Mouse (Mus musculus): ENCODE results near the gene Dnlz.

The Dnlz gene

DNA sequence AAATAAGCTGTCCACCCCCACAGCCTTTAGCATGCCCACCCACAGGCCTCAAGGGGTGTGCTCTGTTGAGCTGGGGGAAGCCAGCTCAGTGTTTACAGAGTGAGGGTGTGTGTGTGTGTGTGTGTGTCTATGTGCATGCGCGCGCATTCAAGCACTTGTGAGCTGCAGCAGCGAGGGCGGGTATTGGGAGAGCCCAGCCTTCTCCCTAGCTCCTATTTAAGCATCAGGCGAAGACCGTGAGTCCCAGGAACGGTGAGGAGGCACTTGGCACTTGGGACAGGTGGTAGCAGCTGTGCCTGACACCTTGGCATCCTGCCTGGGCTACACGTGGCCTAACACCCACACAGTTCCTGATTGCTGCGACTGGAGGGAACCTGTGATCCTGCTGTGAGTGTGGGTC lies 9.9 kb downstream of the Dnlz start:
- POLR2A ChIA-PET: interaction anchor here (0.6 to 11.2 kb wide), 56 partner anchors 10 to 590 kb away, joined by 3 to 151 read pairs (median 5); partner anchors contain the start of genes Dnlz (in 4 of the 4), Inpp5e (in 3 of the 4), Sec16a (in 3 of the 4) and Agpat2 (in 2 of the 4)
- CTCF ChIA-PET: interaction anchor here (0.5 to 4.8 kb wide), 23 partner anchors 10 to 410 kb away, joined by 3 to 41 read pairs (median 4); partner anchors contain the start of genes Dnlz (in 3 of the 4) and Inpp5e (in 2 of the 4)

DNA sequence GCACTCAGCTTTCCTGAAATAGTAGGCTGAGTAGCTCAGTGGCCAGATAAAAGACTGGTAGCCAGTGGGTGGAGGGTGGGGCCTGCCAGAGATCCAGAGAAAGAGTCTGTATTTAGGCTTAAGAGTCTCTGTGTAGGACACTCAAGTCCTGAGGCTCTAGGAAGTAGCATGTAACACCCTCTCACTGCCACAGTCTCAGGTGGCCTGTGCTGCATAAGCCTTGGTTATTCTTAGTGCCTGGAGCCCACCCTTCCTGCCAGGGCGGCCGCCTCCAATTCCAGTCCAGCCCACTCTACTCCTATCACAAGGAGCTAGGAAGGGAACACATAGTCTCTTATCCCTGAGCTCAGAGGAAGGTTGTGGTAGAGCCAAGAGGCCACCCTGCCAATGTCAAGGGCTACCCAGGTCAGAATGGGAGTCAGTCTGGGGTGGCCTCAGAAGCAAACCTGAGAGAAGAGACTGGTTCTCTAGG lies 10.4 kb downstream of the Dnlz start:
- ChIA-PET POLR2A (interaction anchor here in 3 of 4 experiments (0.8 to 11.2 kb wide), 38 partner anchors 10 to 358 kb away, joined by 3 to 151 read pairs (median 6); partner anchors contain the start of genes Dnlz (in 3 of the 3), Inpp5e (in 2 of the 3), Sec16a (in 2 of the 3) and Snapc4 (in 2 of the 3)), CTCF (interaction anchor here (0.5 to 4.8 kb wide), 20 partner anchors 9 to 410 kb away, joined by 3 to 41 read pairs (median 5); partner anchors contain the start of genes Dnlz (in 3 of the 4) and Inpp5e (in 1 of the 4))

DNA sequence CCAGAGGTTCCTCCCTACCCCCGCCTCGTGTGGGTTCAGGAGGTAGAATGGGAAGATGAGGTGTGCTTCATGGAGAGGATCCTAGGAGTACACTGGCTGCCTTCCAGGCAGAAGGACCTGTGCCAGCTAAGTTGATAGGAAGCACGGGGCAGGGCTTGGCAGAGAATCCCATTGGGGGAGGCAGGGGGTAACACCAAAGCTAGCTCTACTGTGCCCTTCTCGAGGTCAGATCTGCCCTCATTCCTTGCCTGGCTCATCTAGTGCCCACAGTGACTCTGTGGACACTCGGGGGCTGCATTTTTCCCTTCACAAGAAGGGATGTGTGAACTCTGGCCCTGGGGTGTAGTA lies 12.7 kb downstream of the Dnlz start:
- CTCF ChIA-PET: interaction anchor here in 2 of 4 experiments (0.6 to 1.9 kb wide), 2 partner anchors 14 kb away, joined by 3 to 7 read pairs; no protein-coding TSS in a partner anchor

DNA sequence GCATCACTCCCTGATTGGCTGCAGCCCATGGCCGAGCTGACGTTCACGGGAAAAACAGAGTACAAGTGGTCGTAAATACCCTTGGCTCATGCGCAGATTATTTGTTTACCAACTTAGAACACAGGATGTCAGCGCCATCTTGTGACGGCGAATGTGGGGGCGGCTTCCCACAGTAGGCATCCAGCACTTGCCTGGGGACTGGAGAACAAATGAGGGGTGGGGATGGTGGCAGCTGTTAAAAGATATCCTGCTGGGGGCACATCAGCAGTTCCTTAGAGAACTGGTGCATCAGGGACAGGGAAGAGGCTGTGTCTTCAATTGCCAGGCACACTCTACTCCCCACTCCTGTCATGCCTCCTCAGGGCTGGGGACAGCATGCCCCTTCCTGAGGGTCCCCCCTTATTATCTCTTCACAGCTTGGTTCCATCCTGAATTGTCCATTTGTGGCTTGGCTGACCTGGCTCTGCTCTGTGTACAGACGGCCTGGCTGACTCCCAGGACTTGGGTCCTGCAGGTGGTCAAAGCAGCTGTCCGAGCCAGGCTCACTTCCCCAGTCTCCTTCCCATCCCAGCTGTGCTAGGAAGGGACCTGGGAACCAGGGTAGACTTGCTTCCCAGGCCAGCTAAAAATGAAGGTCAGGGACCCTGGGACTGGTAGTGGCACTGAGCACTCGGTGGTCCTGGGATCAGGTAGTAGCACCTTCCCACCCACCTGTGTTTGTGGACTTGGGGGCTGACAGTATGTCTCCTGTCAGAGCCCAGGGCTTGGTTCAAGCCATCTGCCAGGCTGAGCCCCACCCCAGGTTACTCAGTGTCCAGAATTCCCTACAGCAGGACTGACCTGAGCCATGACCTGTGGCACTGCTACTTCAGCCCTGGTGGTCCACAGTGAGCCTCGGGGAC lies 13.4 kb downstream of the Dnlz start:
- CTCF ChIA-PET: interaction anchor here in 1 of 4 experiments (1.9 kb wide), 1 partner anchor 13 kb away, joined by 7 read pairs; no protein-coding TSS in a partner anchor
- POLR2A ChIA-PET: interaction anchor here in 2 of 4 experiments (0.5 to 11.2 kb wide), 6 partner anchors 9 to 165 kb away, joined by 3 to 151 read pairs (median 46); partner anchors contain the start of gene Dnlz (in 2 of the 2)

More for the DNA sequence above, 12.7 kb downstream of the Dnlz start:
- POLR2A ChIA-PET: interaction anchor here in 2 of 4 experiments (0.5 to 11.2 kb wide), 5 partner anchors 9 to 15 kb away, joined by 3 to 151 read pairs (median 89); partner anchors contain the start of gene Dnlz (in 2 of the 2)

DNA sequence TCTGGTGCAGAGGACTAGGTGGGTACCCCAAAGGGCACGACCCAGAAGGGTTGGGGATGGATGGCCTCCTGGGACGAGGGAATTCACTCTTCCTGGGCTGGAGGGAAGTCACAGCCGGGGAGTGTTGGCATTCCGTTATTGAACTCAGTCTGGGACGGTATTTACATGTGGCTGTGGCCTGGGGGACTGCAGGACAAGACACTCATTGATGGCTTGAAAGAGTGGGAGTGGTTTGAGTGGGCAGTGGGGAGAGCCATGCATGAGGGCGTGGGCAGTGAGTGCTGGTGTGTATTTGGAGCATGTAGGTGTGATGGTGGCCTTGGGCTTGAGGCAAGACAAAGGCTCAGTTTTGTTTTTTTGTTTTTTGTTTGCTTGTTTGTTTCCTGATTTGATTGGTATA lies 21.2 kb downstream of the Dnlz start:
- POLR2A ChIA-PET: interaction anchor here in 3 of 4 experiments (0.6 to 10.7 kb wide), 11 partner anchors 12 to 239 kb away, joined by 3 to 111 read pairs (median 6); partner anchors contain the start of genes Dnlz (in 2 of the 3), Gpsm1 (in 1 of the 3) and Inpp5e (in 1 of the 3)
- CTCF ChIA-PET: interaction anchor here in 1 of 4 experiments (1.2 kb wide), 1 partner anchor 27 kb away, joined by 4 read pairs; no protein-coding TSS in a partner anchor

DNA sequence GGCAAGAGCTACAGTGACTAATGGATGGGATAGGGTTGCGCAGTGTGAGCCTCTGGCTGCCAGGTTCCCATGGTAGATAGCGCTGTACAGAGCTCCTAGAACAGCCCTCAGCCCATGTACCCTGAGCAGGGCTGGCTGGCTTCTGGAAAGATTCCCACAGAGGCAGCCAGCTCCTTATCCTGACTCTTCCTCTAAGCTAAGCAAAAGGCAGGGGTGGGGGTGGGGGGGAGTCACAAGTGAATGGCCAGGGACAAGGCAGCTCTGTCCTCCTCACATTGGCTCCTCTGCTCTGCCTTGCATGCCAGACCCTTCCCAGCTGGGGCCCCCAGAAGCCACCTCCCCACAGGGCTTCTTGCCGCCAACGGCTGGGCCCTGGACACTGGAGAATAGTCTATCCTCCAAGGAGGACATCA lies 21.8 kb downstream of the Dnlz start:
- CTCF ChIA-PET: interaction anchor here in 2 of 4 experiments (0.6 to 1.2 kb wide), 4 partner anchors 12 to 1259 kb away, joined by 4 to 7 read pairs (median 6); partner anchors contain the start of gene Inpp5e (in 1 of the 2)
- POLR2A ChIA-PET: interaction anchor here in 3 of 4 experiments (0.6 to 10.7 kb wide), 17 partner anchors 9 to 240 kb away, joined by 3 to 111 read pairs (median 4); partner anchors contain the start of genes Dnlz (in 2 of the 3), Gpsm1 (in 1 of the 3), Inpp5e (in 1 of the 3) and Sec16a (in 1 of the 3)

DNA sequence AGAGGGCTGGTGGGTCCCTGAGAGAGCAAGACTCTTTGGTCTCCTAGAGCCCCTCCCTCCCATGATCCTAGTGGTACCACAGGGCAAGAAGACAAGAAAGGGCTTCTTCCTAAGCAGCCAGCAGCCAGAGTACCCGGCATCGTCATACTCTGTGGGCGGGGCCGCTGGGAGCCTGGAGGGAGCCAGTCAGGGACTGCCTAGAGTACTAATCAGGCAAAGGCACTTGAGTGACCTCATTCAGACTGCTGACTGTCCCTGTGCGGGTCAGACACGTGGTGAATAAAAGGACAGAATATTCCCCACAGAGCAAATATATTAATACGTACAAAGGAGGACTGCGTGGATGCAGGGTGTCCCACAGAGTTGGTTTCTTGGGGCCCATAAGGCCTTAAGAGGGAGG lies 22.5 kb downstream of the Dnlz start:
- ChIA-PET POLR2A (interaction anchor here in 3 of 4 experiments (0.8 to 10.7 kb wide), 15 partner anchors 9 to 175 kb away, joined by 3 to 111 read pairs (median 4); partner anchors contain the start of genes Dnlz (in 2 of the 3), Gpsm1 (in 1 of the 3), Inpp5e (in 1 of the 3) and Sec16a (in 1 of the 3)), CTCF (interaction anchor here in 2 of 4 experiments (1.1 to 1.2 kb wide), 3 partner anchors 13 to 80 kb away, joined by 4 to 7 read pairs (median 7); partner anchors contain the start of gene Inpp5e (in 1 of the 2))

DNA sequence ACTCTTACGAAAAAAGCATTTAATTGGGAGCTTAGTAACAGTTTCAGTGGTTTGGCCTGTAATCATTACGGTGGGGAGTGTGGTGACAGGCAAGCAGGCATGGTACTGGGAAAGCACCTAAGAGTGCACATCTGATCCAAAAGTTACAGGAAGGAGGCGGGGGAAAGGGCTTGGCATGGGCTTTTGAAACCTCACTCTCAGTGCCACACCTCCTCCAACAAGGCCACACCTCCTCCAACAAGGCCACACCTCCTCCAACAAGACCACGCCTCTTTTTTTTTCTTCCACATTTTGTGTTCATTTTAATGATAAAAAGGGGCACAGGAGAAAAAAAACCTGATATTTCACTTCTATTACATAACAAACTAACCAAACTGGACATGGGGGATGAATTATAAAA lies 24.1 kb downstream of the Dnlz start:
- POLR2A ChIA-PET: interaction anchor here in 2 of 4 experiments (0.6 to 10.7 kb wide), 5 partner anchors 16 to 700 kb away, joined by 3 to 111 read pairs (median 3); no protein-coding TSS in a partner anchor
- CTCF ChIA-PET: no interaction called here

DNA sequence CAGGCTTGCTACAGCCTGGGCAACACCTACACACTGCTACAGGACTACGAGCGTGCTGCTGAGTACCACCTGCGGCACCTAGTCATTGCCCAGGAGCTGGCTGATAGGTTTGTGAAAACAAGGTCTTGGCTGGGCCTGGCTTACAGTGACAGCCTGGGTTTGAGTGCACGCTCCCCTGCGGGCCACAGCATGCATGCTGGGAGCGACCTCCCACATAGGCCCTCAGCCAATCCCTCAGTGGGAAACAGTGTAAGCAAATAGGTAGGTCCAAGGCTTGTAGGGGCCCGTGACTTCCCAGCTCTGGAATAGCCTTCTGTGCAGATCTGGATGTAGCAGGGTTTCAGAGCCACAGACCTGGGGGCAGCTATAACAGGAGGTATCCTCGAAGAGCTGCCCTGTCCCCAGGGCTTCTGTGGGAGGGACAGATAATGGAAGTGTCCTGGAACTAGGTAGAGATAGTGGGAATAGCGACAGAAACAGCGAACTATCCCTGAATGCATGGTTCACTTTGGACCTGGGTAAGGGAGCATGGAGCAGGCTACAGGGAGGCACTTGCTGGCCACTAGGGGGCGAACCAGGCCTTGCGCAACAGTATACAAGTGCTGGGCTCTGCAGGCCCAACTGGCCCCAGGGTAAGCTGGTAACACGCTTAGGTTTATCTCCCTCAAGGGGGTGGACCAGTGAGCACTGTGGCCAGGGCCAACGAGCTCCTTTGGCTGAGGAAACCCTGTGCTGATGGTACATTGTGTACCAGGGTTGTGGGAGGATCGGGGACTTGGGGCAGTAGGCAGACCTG lies 26.3 kb downstream of the Dnlz start:
- ChIA-PET CTCF (interaction anchor here (0.5 to 3.4 kb wide), 88 partner anchors 9 to 713 kb away, joined by 3 to 41 read pairs (median 5); partner anchors contain the start of genes Dnlz (in 4 of the 4), Inpp5e (in 4 of the 4), Gpsm1 (in 3 of the 4) and Snapc4 (in 3 of the 4)), POLR2A (interaction anchor here (0.6 to 10.7 kb wide), 54 partner anchors 9 to 1200 kb away, joined by 3 to 111 read pairs (median 4); partner anchors contain the start of genes Dnlz (in 3 of the 4), Snapc4 (in 3 of the 4), Gpsm1 (in 2 of the 4) and Inpp5e (in 2 of the 4))

DNA sequence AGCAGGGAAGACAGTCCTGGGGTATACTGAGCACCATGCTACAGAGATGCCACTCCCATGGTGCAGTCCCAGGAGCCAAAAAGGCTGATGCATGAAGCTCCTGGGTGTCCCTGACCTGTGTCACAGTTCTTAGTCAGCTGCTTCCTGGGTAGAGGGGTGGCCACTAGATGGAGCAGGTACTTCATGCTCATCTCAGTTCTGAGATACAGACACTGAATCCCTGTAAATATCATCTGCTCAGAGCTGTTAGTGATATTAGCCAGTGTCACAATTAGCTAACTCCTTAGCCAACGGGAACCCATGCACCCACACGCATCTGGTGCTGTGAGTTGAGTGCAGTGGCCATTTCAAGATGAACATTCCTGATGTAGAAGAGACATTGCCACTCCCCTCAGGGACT lies 27.0 kb downstream of the Dnlz start:
- POLR2A ChIA-PET: interaction anchor here (0.6 to 10.7 kb wide), 54 partner anchors 9 to 1201 kb away, joined by 3 to 111 read pairs (median 4); partner anchors contain the start of genes Dnlz (in 3 of the 4), Inpp5e (in 3 of the 4), Gpsm1 (in 2 of the 4) and Sec16a (in 2 of the 4)
- CTCF ChIA-PET: interaction anchor here (0.5 to 3.4 kb wide), 88 partner anchors 9 to 714 kb away, joined by 3 to 41 read pairs (median 5); partner anchors contain the start of genes Dnlz (in 4 of the 4), Inpp5e (in 4 of the 4), Gpsm1 (in 3 of the 4) and Snapc4 (in 3 of the 4)

DNA sequence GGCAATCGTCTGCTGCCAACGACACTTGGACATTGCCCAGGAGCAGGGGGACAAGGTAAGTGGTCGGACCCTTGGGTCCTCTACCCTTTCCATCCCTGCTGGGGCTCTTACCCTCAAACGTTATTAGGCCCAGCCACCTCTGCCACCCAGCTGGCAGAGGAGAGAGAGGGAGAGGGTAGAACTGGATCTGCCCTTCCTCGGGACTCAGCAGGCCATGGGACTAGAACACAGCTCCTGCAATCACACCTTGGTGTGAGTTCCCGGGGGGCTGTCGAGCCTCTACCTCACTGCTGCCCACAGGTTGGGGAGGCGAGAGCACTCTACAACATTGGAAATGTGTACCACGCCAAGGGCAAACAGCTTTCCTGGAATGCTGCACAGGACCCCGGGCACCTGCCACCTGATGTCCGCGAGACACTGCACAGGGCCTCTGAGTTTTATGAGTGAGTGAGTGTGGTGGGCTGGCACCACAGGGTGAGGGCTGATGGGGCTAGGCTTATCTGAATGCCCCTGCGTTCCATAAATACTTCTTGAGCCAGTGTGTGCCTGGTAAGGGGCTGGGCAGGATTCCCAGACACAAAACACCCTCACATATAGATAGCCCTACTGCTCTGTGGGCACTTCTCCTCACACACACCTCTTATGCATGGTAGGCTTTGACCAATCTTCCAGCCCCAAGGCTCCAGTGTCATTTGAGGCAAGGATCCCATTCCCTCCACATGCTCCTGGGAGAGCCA lies 28.2 kb downstream of the Dnlz start:
- ChIA-PET CTCF (interaction anchor here in 3 of 4 experiments (0.8 to 3.4 kb wide), 10 partner anchors 7 to 244 kb away, joined by 3 to 38 read pairs (median 10); partner anchors contain the start of genes Dnlz (in 2 of the 3), Inpp5e (in 2 of the 3) and Gpsm1 (in 1 of the 3)), POLR2A (interaction anchor here in 3 of 4 experiments (0.5 to 10.7 kb wide), 16 partner anchors 18 to 312 kb away, joined by 3 to 111 read pairs (median 4); partner anchors contain the start of genes Inpp5e (in 2 of the 3), Dnlz (in 1 of the 3) and Snapc4 (in 1 of the 3))

DNA sequence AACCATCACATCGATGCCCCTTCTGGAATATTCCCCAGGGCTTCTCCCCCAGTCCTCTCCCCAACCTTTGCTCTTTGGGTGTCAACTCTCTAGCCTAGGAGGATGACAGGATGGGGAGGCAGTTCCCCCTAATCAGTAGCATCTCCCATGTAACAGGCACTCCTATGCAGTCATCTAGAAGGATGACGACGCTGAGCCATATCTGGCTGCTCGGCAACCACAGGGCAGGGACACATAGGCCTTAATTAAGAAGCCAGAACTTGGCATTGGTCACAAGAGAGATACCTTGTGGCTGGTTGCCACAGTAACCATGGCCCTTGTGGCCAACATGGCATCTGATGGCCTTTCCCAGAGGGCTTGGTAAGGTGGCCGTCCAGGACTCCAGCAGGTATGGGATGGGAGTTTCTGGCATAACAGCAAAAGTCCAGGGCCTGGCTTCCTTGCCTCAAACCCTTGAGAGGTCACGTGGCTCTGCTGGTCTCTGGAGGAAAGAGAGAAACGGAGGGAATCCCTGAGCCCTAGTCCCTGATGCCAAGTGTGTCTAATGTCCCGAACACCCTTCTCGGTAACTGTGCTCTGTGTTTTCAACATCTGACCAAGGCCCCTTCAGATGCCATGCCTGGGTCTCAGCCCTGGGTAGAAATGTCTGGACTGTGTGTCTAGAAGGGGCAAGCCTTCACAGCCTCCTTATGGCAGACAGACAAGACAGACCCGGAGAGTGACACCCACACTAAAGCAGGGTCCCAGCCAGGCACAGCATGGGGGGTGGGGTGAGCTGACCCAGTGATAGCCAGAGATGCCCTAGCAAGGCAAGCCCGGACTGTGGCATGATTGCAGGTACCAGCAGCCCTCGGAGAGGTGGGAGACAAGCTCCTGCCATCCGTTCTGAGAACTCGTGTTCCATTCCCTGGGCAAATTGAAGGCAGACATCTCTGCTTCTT lies 31.4 kb downstream of the Dnlz start:
- CTCF ChIA-PET: no interaction called here
- POLR2A ChIA-PET: interaction anchor here in 1 of 4 experiments (1.1 to 10.7 kb wide), 4 partner anchors 11 to 125 kb away, joined by 3 to 111 read pairs (median 4); no protein-coding TSS in a partner anchor

DNA sequence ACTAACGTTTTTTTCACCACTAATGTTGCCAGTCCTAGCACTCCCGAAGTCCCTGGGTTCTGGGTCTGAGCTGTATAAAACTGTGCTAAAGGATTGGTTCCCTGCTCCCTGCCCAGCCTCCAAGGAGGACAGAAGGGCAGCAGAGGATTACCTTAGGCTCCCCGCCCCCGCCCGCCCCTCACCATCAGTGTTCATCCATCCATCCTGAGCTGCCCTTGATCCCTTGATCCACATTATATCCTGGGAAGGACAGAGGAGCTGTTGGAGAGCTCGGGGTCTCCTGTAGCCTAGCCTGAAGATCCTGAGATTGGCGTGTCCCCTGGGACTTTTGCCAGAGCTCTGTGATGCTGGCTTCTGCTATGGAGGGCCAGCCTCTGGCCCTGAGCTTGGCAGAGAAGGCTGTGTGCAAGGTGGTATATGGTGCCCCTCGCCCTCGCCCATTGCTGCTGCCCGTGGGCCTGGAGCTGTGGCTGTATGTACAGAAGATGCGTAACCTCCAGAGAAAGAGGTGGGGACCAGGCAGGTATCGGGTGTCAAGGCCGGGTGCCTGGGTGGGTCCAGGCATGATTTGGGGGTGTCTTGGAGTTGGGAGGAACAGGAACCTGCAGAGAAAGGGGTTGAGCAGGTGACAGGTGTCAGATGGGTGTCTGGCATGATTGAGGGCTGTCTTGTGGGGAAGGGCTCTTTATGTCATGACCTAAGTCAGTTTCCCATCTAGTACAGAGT lies 32.2 kb downstream of the Dnlz start:
- POLR2A ChIA-PET: interaction anchor here in 2 of 4 experiments (0.6 to 1.4 kb wide), 5 partner anchors 10 to 314 kb away, joined by 3 to 5 read pairs (median 4); no protein-coding TSS in a partner anchor
- CTCF ChIA-PET: interaction anchor here in 2 of 4 experiments (0.6 to 1.4 kb wide), 3 partner anchors 46 to 166 kb away, joined by 3 read pairs; no protein-coding TSS in a partner anchor

DNA sequence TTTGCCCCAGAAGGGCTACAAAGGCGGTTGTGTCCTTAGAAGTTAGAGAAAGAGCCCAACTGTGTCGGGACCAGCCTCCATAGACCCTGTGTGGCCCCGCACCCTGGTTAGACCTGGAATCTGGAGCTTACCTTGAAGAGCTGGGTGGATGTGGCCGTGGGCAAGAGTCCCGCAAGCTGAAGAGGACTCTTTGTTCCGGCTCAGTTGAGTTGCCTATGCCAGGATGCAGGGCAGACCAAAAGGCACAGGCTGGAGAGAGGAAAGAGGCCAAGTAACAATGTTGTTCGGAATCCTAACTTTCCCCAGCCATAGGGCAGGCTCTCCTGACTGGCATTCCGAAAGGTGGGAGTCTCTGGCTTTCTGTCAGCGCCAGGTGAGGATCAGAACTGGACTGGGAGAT lies 32.8 kb downstream of the Dnlz start:
- CTCF ChIA-PET: interaction anchor here in 2 of 4 experiments (1.2 to 1.4 kb wide), 2 partner anchors 45 to 166 kb away, joined by 3 read pairs; no protein-coding TSS in a partner anchor

More for the DNA sequence above, 32.8 kb downstream of the Dnlz start:
- POLR2A ChIA-PET: interaction anchor here in 2 of 4 experiments (0.7 to 1.4 kb wide), 6 partner anchors 10 to 198 kb away, joined by 3 to 4 read pairs (median 4); no protein-coding TSS in a partner anchor

All from embryonic stem cell, embryonic (primary cell).